8 mouse cellular contexts compared by ENCODE assay signal in the genomic region with DNA sequence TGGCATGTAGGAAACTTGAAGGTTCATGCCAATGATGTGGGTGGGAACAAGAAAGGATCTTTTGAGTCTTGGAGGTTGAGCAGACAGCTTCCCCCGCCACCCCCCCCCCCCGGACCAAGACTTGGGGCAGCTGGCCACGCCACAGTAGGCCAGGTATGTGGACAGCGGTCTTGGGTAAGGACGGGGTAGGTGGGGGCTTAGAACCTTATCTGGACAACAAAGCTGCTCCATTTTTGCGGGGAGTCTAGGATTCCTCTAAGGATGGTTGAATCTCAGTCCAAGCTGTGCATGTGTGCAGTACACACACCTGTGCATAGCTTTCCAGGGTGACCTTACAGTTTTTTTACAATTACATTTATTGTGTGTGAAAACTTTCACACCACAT. TPM values are rescaled to one million over a fixed set of nuclear protein-coding genes. Genes with fewer than 3 reads are reported as not detected.
DNase-seq lines count a peak whose midpoint lies in the region; ATAC-seq and TF ChIP-seq lines count a peak whose summit lies in the region.

No protein-coding gene starts in this region.

- ATAC-seq in erythroblast, adult 5-6 weeks (replicated peaks; ENCODE audit: low FRiP score, poor library complexity, severe bottlenecking), result no peak
- ATAC-seq in liver, embryonic 13.5 days (ENCODE audit: low read depth), result no peak

- H3K27ac ChIP-seq in spleen, adult 2 months (ENCODE audit: insufficient read depth, low read length), result no peak overlapping the region
- no peak overlapping the region for H3K27ac ChIP-seq in liver, embryonic 13.5 days

- no peaks in the 10 kb centered on the region for H3K36me3 ChIP-seq in erythroblast, embryonic 14.5 days (ENCODE audit: control insufficient read depth)
- peaks cover 15% of the 10 kb centered on the region for H3K36me3 ChIP-seq in spleen, adult 2 months (ENCODE audit: control insufficient read depth, insufficient read depth, low read length)
- H3K36me3 ChIP-seq in liver, embryonic 13.5 days, result no peaks in the 10 kb centered on the region

- H3K4me3 ChIP-seq in erythroblast, embryonic 14.5 days (replicated peaks), result peak overlapping the region; percentile 61
- H3K4me3 ChIP-seq in spleen, adult 2 months (ENCODE audit: extremely low read depth, insufficient read depth, insufficient read length), result peak overlapping the region; percentile 64; the same call in 1 of the 2 replicates
- peak overlapping the region; percentile 60 for H3K4me3 ChIP-seq in liver, embryonic 13.5 days (replicated peaks)

- no peak for TF ChIP-seq POLR2A in spleen, adult 2 months (IDR thresholded peaks at IDR 0.05; ENCODE audit: low read depth, low read length)

- peaks cover 7% of the 10 kb centered on the region for H3K27me3 ChIP-seq in erythroblast, embryonic 14.5 days (ENCODE audit: control insufficient read depth)
- H3K27me3 ChIP-seq in spleen, adult 2 months (ENCODE audit: control insufficient read depth, insufficient read depth, low read length), result no peaks in the 10 kb centered on the region
- peaks cover 8% of the 10 kb centered on the region for H3K27me3 ChIP-seq in liver, embryonic 13.5 days

- H3K4me2 ChIP-seq in liver, embryonic 13.5 days, result peak overlapping the region; percentile 83

- no peak for TF ChIP-seq CTCF in spleen, adult 2 months (IDR thresholded peaks at IDR 0.05; ENCODE audit: extremely low read depth, insufficient read depth, insufficient read length, insufficient replicate concordance)

- 21% methylated on average over 6 of the region's 6 CpGs for WGBS in spleen, adult 2 months
- 27% methylated on average over 6 of the region's 6 CpGs for WGBS in liver, embryonic 13.5 days (ENCODE audit: insufficient replicate concordance)

- peaks cover 14% of the 10 kb centered on the region for H3K4me1 ChIP-seq in erythroblast, embryonic 14.5 days (ENCODE audit: control insufficient read depth)
- H3K4me1 ChIP-seq in spleen, adult 2 months (ENCODE audit: control insufficient read depth, insufficient read depth, insufficient read length), result peaks cover 5% of the 10 kb centered on the region; the same call in 1 of the 2 replicates
- peaks cover 25% of the 10 kb centered on the region for H3K4me1 ChIP-seq in liver, embryonic 13.5 days (replicated peaks)

- H3K9ac ChIP-seq in liver, embryonic 13.5 days, result peak overlapping the region; percentile 52

- H3K9me3 ChIP-seq in erythroblast, embryonic 14.5 days (ENCODE audit: control insufficient read depth, low read length), result peaks cover 3% of the 10 kb centered on the region
- no peaks in the 10 kb centered on the region for H3K9me3 ChIP-seq in liver, embryonic 13.5 days (replicated peaks)

- DNase-seq in spleen, adult 2 months (ENCODE audit: low read depth in 1 of 2, low spot score in 2 of 2), result no peak
- no peak for DNase-seq in spleen, adult 12 weeks (ENCODE audit: low spot score)
- DNase-seq in liver, embryonic 13.5 days, result no peak
- DNase-seq in right cerebral cortex, adult 18-20 months, result no peak
- DNase-seq in thymus, adult 18-20 months, result no peak
- DNase-seq in urinary bladder, adult 18-20 months (ENCODE audit: low spot score in 2 of 2), result no peak

RNA-seq across cellular contexts. Expression of a gene that starts 0.3 kb away (rescaled TPM):
- polyA plus RNA-seq in erythroblast, embryonic 14.5 days (2012), result not detected in 2 replicates
- total RNA-seq in erythroblast, adult 5-6 weeks (2015; ENCODE audit: low replicate concordance), result not detected in 2 replicates
- total RNA-seq in erythroblast, adult 5-6 weeks (2017; ENCODE audit: low replicate concordance), result not detected in 2 replicates
- polyA plus RNA-seq in spleen, adult 2 months (2012; rRNA removed), result not detected in 2 replicates
- not detected in 2 replicates for polyA plus RNA-seq in liver, embryonic 13.5 days (2015; fragmentation: Nextera tagmentation; extraction: Ambion mirVana)

RNA-seq across cellular contexts. Expression of a gene that starts 10.2 kb away (rescaled TPM):
- polyA plus RNA-seq in erythroblast, embryonic 14.5 days (2012), result not detected in 2 replicates
- total RNA-seq in erythroblast, adult 5-6 weeks (2015; ENCODE audit: low replicate concordance), result not detected in 2 replicates
- total RNA-seq in erythroblast, adult 5-6 weeks (2017; ENCODE audit: low replicate concordance), result not detected in 2 replicates
- not detected in 2 replicates for polyA plus RNA-seq in spleen, adult 2 months (2012; rRNA removed)
- not detected in 2 replicates for polyA plus RNA-seq in liver, embryonic 13.5 days (2015; fragmentation: Nextera tagmentation; extraction: Ambion mirVana)

RNA-seq across cellular contexts. Expression of a gene that starts 47.6 kb away (rescaled TPM):
- polyA plus RNA-seq in erythroblast, embryonic 14.5 days (2012), result 0.20 and 0.39 TPM in 2 replicates
- total RNA-seq in erythroblast, adult 5-6 weeks (2015; ENCODE audit: low replicate concordance), result 70.7 and 93.0 TPM in 2 replicates
- 8.6 and 16.9 TPM in 2 replicates for total RNA-seq in erythroblast, adult 5-6 weeks (2017; ENCODE audit: low replicate concordance)
- 137 and 147 TPM in 2 replicates for polyA plus RNA-seq in spleen, adult 2 months (2012; rRNA removed)
- 3.0 TPM in 2 replicates for polyA plus RNA-seq in liver, embryonic 13.5 days (2015; fragmentation: Nextera tagmentation; extraction: Ambion mirVana)

RNA-seq across cellular contexts. Expression of a gene that starts 48.8 kb away (rescaled TPM):
- polyA plus RNA-seq in erythroblast, embryonic 14.5 days (2012), result 0.01 and 0.04 TPM in 2 replicates
- 1.5 and 2.7 TPM in 2 replicates for total RNA-seq in erythroblast, adult 5-6 weeks (2015; ENCODE audit: low replicate concordance)
- 2.8 and 4.3 TPM in 2 replicates for total RNA-seq in erythroblast, adult 5-6 weeks (2017; ENCODE audit: low replicate concordance)
- polyA plus RNA-seq in spleen, adult 2 months (2012; rRNA removed), result 49.6 and 57.7 TPM in 2 replicates
- polyA plus RNA-seq in liver, embryonic 13.5 days (2015; fragmentation: Nextera tagmentation; extraction: Ambion mirVana), result 0.42 and 0.50 TPM in 2 replicates

Comparison
In these comparisons a context has a peak if more than half of its experiments do, and no peak if none do; other contexts are left out.
1. RNA of a gene that starts 47.6 kb away (polyA plus RNA-seq): 137 to 147 TPM in spleen, adult 2 months; 3.0 TPM in liver, embryonic 13.5 days and 0.20 to 0.39 TPM in erythroblast, embryonic 14.5 days; every median in the first group is over 10 times any median in the second.
2. Peak in every context shown above with its lines, with median percentiles within 50 percentile points of each other: H3K4me3 ChIP-seq.